Mouse (Mus musculus): Measurements from ENCODE around the gene Tmem132c.

Gene Tmem132c

DNA sequence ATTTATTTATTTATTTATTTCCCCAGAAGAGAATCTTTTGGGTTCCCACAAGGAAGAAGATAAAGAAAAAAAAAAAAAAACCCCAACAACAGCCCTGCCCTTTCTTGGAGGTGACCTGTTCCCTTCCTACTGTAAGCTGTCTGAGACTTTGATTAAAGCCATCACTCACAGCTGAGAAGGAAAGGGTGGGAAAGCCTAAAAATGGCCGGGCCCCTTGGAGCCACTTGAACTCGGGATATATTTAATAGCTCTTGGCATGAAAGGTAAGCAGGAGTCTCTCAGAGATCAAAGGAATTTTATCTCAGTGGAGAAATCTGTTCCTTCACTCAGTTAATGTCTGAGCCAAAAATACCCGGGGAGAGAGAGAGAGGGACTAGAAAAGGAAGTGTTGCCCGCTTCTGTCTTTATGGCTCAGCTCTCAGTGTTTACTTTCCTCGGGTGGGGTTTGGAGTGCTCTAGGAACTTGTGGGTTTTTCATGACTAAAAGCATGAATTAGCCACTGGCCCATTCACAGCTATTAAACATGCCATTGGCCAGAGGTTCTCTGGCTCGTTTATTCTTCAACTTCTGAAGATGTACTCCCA lies 41.0 kb downstream of the Tmem132c start:
- no peak for DNase-seq (ENCODE audit: low read depth, low spot score)

GRCm38 (mm10) chr5:127286886-127287285 lies 45.3 kb downstream of the Tmem132c start:
- DNase-seq (ENCODE audit: low read depth, low spot score): no peak

DNA sequence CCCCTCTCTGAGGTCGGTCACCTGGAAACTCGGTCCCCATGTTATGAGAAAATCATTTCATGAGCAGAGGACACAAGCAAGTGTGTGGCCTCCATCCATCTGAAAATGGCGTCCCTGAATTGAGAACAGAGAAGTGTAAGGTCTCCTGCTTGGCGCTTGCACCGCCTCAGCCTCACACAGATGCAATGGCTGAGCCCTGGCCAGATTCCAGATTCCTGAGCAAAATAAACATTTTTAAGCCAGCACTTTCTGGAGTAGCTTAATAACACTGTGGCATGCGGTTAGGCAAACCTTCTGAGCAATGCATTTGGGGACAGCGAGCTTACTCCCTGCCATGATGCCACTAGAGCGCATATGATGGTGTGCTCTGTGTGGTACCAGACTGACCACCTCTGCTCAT lies 48.1 kb downstream of the Tmem132c start:
- DNase-seq (ENCODE audit: low read depth, low spot score): no peak

- no peak for DNase-seq (ENCODE audit: low read depth, low spot score)
These were observed 49.0 kb downstream of the Tmem132c start for GRCm38 (mm10) chr5:127290461-127291250.

GRCm38 (mm10) chr5:127291581-127291980 lies 50.0 kb downstream of the Tmem132c start:
- no peak for DNase-seq (ENCODE audit: low read depth, low spot score)

DNA sequence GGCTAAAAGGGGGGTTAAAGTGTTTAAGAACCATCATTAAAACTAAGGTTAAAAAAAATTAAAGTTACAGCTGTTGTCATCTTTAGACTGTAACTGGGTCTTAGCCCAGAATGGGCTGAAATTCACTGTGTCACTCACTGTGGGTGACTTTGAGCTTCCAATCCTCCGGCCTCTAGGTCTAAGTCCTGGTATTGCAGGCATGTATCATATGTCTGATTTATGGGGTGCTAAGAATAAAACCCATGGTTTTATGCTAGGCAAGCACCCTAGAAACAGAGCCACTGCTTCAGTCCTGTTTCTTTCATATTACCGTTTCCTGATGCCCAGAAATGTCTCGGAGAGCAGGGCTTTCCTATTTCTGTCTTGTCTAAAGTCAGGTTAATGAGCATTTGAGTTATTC lies 52.1 kb downstream of the Tmem132c start:
- DNase-seq (ENCODE audit: low read depth, low spot score): no peak

DNA sequence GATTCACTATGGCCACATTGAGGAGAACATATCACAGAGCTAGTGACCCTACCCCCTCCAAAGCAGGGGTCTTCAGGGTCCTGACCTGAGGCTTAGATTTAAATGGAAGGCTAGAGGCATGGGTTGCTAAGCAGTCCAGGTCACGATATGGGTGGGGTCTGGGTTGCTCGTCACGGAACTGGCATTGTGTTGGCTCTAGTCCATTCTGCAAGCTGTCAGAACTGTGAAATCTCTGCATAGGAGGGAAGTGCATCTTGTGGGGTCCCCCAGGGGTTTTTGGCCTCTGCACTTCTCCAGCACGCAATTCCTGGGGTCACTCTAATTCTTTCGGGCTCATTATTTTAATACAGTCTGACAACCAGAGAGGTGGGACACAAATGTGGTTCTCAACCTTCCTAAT lies 55.9 kb downstream of the Tmem132c start:
- DNase-seq (ENCODE audit: low read depth, low spot score): no peak

- DNase-seq (ENCODE audit: low read depth, low spot score): no peak
These were observed 56.5 kb downstream of the Tmem132c start for GRCm38 (mm10) chr5:127298060-127298459.

DNA sequence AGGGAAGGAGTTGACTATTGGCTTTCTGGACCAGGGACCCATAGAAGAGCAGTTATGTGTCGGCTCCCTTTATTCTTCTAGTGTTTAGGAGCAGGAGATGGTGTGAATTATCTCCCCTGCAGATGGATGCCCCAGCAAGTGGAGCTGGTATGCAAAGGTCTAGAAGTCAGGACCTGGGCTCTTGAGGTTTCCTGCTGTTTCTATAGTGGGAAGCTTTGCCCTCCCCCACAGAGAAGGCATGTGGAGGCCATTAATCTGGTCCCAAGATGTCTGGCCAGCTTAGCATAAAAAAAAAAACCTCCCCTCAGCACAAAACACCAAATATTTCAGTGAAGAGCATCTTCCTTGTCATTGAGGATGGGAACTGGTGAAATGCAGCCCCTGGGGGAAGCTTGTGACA lies 57.4 kb downstream of the Tmem132c start:
- no peak for DNase-seq (ENCODE audit: low read depth, low spot score)

- DNase-seq (ENCODE audit: low read depth, low spot score): no peak
These were observed 59.1 kb downstream of the Tmem132c start for GRCm38 (mm10) chr5:127300597-127301254.

- no peak for DNase-seq (ENCODE audit: low read depth, low spot score)
These were observed 63.7 kb downstream of the Tmem132c start for GRCm38 (mm10) chr5:127305312-127305711.

DNA sequence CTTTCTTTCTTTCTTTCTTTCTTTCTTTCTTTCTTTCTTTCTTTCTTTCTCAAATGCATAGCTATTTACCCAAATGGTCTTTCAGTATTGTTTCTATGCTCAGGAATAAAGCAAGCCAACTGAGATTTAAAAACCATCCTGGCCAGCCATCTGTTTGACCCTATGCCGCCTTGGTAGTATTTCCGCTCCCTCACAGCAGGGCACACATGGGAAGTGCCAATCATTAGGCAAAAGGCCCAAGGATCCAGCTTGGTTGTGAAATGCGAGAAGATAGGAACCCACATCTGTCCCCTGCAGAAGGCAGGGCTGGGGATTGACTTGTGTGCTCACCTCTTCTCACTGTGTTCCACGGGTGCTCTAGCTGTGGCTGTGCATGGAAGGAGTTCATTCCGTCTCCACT lies 64.1 kb downstream of the Tmem132c start:
- no peak for DNase-seq (ENCODE audit: low read depth, low spot score)

- DNase-seq (ENCODE audit: low read depth, low spot score): no peak
These were observed 65.1 kb downstream of the Tmem132c start for GRCm38 (mm10) chr5:127306726-127307125.

DNA sequence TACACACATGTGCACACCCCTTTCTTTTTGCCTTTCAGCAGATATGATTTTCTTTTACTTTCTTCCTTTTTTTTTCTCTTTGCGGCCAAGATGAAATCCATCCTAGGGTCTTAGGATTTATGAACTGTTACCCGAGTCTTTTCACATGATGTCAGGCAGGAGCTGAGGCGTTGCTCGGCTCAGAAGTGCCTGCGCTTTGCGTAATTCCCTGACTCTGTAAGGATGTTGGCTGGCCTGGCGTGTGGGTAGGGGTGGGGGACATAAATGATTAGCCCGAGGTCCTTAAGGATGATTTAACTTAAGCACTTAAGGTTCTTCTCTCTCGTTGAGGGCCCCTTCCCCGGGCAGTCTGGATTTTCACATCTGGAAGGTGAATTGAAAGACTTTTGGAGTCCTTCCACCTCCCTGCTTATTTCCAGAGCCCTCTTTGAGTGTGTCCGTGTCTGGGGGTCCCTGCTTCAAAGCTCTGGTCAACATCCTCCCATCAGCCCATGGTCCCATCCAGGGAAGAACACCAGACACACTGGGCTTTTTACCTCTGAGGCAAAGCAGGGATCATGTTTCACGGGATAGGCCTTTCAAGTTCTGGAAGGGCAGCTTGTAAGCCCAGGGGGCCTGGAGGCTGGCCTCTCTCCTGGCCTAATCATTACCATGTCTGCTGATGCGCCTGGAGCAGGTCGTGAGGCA lies 68.9 kb downstream of the Tmem132c start:
- DNase-seq (ENCODE audit: low read depth, low spot score): no peak

- DNase-seq (ENCODE audit: low read depth, low spot score): no peak
These were observed 69.4 kb downstream of the Tmem132c start for GRCm38 (mm10) chr5:127311005-127311331.

DNA sequence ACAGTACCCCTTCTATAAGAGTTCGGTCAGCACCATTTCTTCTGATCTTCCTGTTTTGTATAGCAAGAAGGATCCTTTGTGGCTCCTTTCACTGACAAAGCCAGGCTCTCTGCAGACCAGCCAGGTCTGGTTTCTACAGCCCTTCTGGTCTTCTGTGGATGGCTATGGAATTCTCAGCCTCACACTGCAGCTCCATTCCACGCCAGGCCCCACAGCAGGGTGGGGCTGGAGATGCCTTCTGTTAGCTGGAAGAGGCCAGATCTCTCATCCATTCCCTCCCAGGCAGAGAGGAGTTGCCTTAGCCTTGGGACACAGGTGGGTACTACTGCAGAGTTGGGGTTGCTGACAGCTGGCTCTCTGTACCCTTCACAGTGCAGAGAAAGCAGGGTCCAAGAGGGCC lies 72.0 kb downstream of the Tmem132c start:
- no peak for DNase-seq (ENCODE audit: low read depth, low spot score)

- DNase-seq (ENCODE audit: low read depth, low spot score): no peak
These were observed 77.6 kb downstream of the Tmem132c start for GRCm38 (mm10) chr5:127319096-127319779.

DNA sequence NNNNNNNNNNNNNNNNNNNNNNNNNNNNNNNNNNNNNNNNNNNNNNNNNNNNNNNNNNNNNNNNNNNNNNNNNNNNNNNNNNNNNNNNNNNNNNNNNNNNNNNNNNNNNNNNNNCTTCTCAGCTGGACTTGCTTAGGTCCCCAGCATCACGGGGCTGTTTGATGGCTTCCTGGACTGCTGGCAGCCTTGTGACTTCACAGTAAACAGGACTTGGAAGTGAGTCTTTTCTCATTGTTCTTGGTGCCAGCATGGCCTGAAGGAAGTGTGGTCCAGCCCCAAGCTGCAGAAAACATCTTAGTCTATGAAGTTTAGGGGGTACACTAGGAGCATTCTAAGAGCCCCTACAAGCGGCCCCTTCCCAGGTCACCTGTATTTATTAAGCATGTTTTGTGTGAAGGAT lies 83.0 kb downstream of the Tmem132c start:
- DNase-seq (ENCODE audit: low read depth, low spot score): no peak

DNA sequence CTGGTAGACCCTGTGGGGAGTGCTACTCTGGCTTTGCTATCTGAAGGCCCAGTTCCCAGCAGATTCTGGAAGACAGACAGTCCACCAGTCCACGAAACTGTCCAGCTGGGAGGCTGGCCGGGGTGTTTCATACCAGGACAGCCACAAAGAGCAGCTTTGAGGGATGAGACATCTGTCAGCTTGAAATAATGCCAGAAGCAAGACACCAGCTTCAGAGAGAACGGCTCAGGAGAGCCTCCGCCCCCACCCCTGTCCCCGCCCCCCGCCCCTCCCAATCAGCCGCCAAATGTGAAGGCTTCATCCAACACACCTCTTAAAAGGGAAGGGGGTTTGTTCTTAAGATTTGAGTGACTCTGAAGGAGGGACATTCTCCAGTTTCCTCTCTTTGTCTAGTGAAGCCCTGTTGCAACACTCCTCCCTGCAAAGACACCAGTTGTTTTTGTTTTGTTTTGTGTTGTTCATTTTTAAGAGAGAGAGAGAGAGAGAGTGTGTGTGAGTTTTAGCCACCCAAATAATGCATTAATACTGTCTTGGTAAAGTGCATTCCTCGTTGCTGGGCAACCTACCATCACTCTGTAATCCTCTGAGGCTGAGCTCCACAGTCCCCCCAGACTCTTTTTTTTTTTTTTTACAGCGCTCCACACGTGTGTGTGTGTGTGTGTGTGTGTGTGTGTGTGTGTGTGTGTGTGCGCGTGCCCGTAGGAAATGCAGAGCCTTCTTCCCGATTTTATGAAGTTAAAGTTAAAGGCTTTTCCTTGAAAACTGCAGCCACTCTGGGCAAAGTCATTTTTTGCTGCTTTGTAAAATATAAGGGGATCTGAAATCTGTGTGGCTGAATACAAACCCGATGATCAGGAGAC lies 94.7 kb downstream of the Tmem132c start:
- no peak for DNase-seq (ENCODE audit: low read depth, low spot score)

GRCm38 (mm10) chr5:127336908-127337265 lies 95.3 kb downstream of the Tmem132c start:
- DNase-seq (ENCODE audit: low read depth, low spot score): no peak

- no peak for DNase-seq (ENCODE audit: low read depth, low spot score)
These were observed 97.4 kb downstream of the Tmem132c start for GRCm38 (mm10) chr5:127339016-127339435.

All from c-Kit-negative CD71-positive TER-119-positive erythroid progenitor cells, embryonic 14.5 days (primary cell).